In the genomic region with DNA sequence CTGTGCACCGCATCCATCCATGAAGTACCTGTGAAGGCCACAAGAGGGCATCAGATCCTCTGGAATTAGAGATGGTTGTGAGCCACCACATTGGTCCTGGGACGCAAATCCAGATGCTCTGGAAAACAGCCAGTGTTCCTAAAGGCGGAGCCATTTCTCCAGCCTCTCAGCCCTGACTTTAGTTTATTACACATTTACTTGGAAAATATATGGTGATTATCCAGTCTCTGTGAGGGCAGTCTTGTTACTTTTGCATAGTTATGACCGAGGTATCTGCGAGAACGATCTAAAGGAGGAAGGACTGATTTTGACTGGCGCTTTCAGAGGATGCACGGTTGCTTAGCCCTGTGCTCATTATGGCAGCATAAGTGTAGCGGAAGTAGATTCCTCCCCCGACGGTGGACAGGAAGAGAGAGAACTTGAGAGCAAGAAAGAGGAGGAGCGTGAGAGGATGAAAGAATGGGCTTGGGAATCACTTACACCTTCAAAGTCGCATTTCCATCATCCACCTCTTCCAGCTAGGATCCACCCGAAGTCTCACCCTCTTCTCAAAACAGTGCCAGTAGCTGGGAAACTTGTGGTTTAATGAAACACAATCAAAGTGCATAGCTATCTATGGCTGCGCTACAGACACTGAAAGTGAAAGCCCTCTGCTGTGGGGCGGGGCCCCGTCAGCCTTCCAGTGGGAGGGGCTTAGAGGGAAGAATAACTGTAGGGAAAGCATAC, we compare ENCODE assay signal across 7 mouse cellular contexts. TPM values are rescaled to one million over a fixed set of nuclear protein-coding genes. Genes with fewer than 3 reads are reported as not detected.
A peak's percentile ranks its signal among the peaks of the same experiment; 100 is the strongest.
DNase-seq lines count a peak whose midpoint lies in the region; ATAC-seq and TF ChIP-seq lines count a peak whose summit lies in the region.

No protein-coding gene starts in this region.

- peak; percentile 94 for ATAC-seq in inflammation-experienced regulatory T-cells, adult 6 months
- peak; percentile 92 for ATAC-seq in megakaryocyte-erythroid progenitor cell, adult 5-6 weeks (replicated peaks; ENCODE audit: low FRiP score, low TSS enrichment, poor library complexity, severe bottlenecking)

- no peaks in the 10 kb centered on the region for H3K4me1 ChIP-seq in cortical plate, adult 2 months (ENCODE audit: control insufficient read depth, insufficient read depth, low read length)

- intact Hi-C loops in left cerebral cortex, postnatal 10 days (cut with DNase I), result loop anchor here (5.0 kb wide), 1 partner anchor 260 kb away; no protein-coding TSS in a partner anchor

- H3K27ac ChIP-seq in cortical plate, adult 2 months (ENCODE audit: insufficient read depth, low read length), result no peak overlapping the region

- peak; percentile 80 for TF ChIP-seq CTCF in cortical plate, adult 2 months (IDR thresholded peaks at IDR 0.05; ENCODE audit: extremely low read depth, insufficient read depth, low read length)

- TF ChIP-seq POLR2A in cortical plate, adult 2 months (IDR thresholded peaks at IDR 0.05; ENCODE audit: extremely low read depth, insufficient read depth, low read length), result no peak

- DNase-seq in adrenal gland, adult (ENCODE audit: inconsistent age in 2 of 2, low spot score in 1 of 2), result peak; percentile 82 to 95
- DNase-seq in gastrocnemius, postnatal 10 days, result peak; percentile 81
- DNase-seq in left cerebral cortex, postnatal 10 days (ENCODE audit: extremely low spot score in 1 of 2, low spot score in 2 of 2), result peak; percentile 79 to 81
- DNase-seq in right cerebral cortex, postnatal 25 days, result peak; percentile 75

- peak overlapping the region; percentile 53 for H3K4me3 ChIP-seq in cortical plate, adult 2 months (ENCODE audit: insufficient read depth, low read length)

RNA-seq across cellular contexts. Expression of gene Usp18, which starts 26.5 kb away (rescaled TPM):
- 2.2 and 3.6 TPM in 2 replicates for polyA plus RNA-seq in cortical plate, adult 2 months (2012; rRNA removed)
- under 1 TPM; 0.25 to 0.52 TPM for total RNA-seq in gastrocnemius, postnatal 10 days (2021)
- 10 to 100 TPM; 33.2 to 83.1 (median 69.4) TPM for polyA plus RNA-seq in inflammation-experienced regulatory T-cells, adult 6 months (2017; shearing (Covaris generic))
- under 1 TPM in 1 of 2 experiments, not detected in 1; 0.19 TPM for total RNA-seq in left cerebral cortex, postnatal 10 days (2021)
- 5.2 and 7.0 TPM in 2 replicates for total RNA-seq in megakaryocyte-erythroid progenitor cell, adult 5-6 weeks (2014; fragmentation: Nextera tagmentation)
- total RNA-seq in megakaryocyte-erythroid progenitor cell, adult 5-6 weeks (2017), result 2.3 and 7.3 TPM in 2 replicates

RNA-seq across cellular contexts. Expression of gene Slc6a13, which starts 27.8 kb away (rescaled TPM):
- 11.2 and 11.8 TPM in 2 replicates for polyA plus RNA-seq in cortical plate, adult 2 months (2012; rRNA removed)
- total RNA-seq in gastrocnemius, postnatal 10 days (2021), result 1 to 10 TPM; 6.6 to 7.0 TPM
- polyA plus RNA-seq in inflammation-experienced regulatory T-cells, adult 6 months (2017; shearing (Covaris generic)), result 1 to 10 TPM in 1 of 3 experiments, under 1 TPM in 2; 0.50 to 1.8 (median 0.55) TPM
- 10 to 100 TPM; 14.5 to 17.8 TPM for total RNA-seq in left cerebral cortex, postnatal 10 days (2021)
- total RNA-seq in megakaryocyte-erythroid progenitor cell, adult 5-6 weeks (2014; fragmentation: Nextera tagmentation), result 5.7 and 11.0 TPM in 2 replicates
- 4.6 and 6.4 TPM in 2 replicates for total RNA-seq in megakaryocyte-erythroid progenitor cell, adult 5-6 weeks (2017)
